8 mouse cellular contexts compared by ENCODE assay signal in the genomic region with DNA sequence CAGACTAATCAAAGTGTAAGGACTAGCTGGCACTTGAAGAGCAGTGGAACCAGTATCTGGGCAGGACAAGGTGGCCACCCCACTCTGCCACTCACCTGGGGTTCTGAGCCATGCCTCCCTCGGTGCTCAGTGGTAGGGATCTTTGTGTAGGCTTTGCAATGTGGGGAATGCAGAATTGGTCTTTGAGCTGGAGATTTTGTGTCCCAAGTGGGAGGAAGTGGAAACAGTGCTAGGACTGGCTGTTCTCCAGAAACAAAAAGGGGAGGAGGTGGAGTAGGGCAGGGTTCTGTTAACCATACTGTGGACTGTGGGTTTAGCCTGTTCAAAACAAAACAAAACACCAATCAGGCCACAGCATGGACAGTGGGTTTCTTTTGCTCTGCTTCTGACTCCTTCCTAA. TPM values are rescaled to one million over a fixed set of nuclear protein-coding genes. Genes with fewer than 3 reads are reported as not detected.
A peak's percentile ranks its signal among the peaks of the same experiment; 100 is the strongest.
DNase-seq lines count a peak whose midpoint lies in the region; ATAC-seq and TF ChIP-seq lines count a peak whose summit lies in the region.

A gene (minus strand): TSS at position 226 of the 400 bp plus-strand sequence.

- peak within 1 kb of the TSS; percentile 73 for H3K27ac ChIP-seq in heart, embryonic 13.5 days (replicated peaks)
- 0 out of 2 replicates have a peak within 1 kb of the TSS, but pooled peaks have one; percentile 10 for H3K27ac ChIP-seq in limb, embryonic 14.5 days (replicated peaks; ENCODE audit: low read depth, low read length)
- H3K27ac ChIP-seq in midbrain, embryonic 15.5 days, result no peak within 1 kb of the TSS
- no peak within 1 kb of the TSS for H3K27ac ChIP-seq in hindbrain, embryonic 11.5 days (ENCODE audit: low read depth, low read length)

- ATAC-seq in heart, embryonic 13.5 days (ENCODE audit: extremely low read depth, insufficient number of reproducible peaks, low FRiP score, low TSS enrichment), result no peak
- ATAC-seq in limb, embryonic 14.5 days (ENCODE audit: low FRiP score, low read depth), result 0 out of 2 replicates have a peak, but pooled peaks have one; percentile 37
- ATAC-seq in monocyte, adult 5-6 weeks (replicated peaks; ENCODE audit: insufficient number of reproducible peaks, low FRiP score, low TSS enrichment, poor library complexity, severe bottlenecking), result no peak
- ATAC-seq in midbrain, embryonic 15.5 days (replicated peaks), result no peak
- no peak for ATAC-seq in hindbrain, embryonic 11.5 days (ENCODE audit: low FRiP score)

- no peaks in the 10 kb centered on the region for H3K27me3 ChIP-seq in heart, embryonic 13.5 days (replicated peaks)
- no peaks in the 10 kb centered on the region for H3K27me3 ChIP-seq in limb, embryonic 14.5 days (ENCODE audit: control insufficient read depth, insufficient read depth, low read length)
- H3K27me3 ChIP-seq in midbrain, embryonic 15.5 days (replicated peaks), result no peaks in the 10 kb centered on the region
- no peaks in the 10 kb centered on the region for H3K27me3 ChIP-seq in hindbrain, embryonic 11.5 days (ENCODE audit: control insufficient read depth, insufficient read depth, low read length)

- peaks cover 21% of the 10 kb centered on the region for H3K4me1 ChIP-seq in heart, embryonic 13.5 days
- H3K4me1 ChIP-seq in limb, embryonic 14.5 days (ENCODE audit: control insufficient read depth, insufficient read depth, low read length), result no peaks in the 10 kb centered on the region
- H3K4me1 ChIP-seq in midbrain, embryonic 15.5 days, result no peaks in the 10 kb centered on the region
- H3K4me1 ChIP-seq in hindbrain, embryonic 11.5 days (replicated peaks; ENCODE audit: control insufficient read depth, insufficient read depth, low read length), result no peaks in the 10 kb centered on the region

- H3K4me2 ChIP-seq in heart, embryonic 13.5 days, result peak within 1 kb of the TSS; percentile 41
- no peak within 1 kb of the TSS for H3K4me2 ChIP-seq in limb, embryonic 14.5 days (replicated peaks; ENCODE audit: low read depth, low read length, severe bottlenecking)
- no peak within 1 kb of the TSS for H3K4me2 ChIP-seq in midbrain, embryonic 15.5 days
- H3K4me2 ChIP-seq in hindbrain, embryonic 11.5 days (replicated peaks; ENCODE audit: low read depth, low read length), result no peak within 1 kb of the TSS

- H3K9me3 ChIP-seq in heart, embryonic 13.5 days, result no peaks in the 10 kb centered on the region
- H3K9me3 ChIP-seq in limb, embryonic 14.5 days (ENCODE audit: control insufficient read depth, low read length), result no peaks in the 10 kb centered on the region
- no peaks in the 10 kb centered on the region for H3K9me3 ChIP-seq in midbrain, embryonic 15.5 days
- no peaks in the 10 kb centered on the region for H3K9me3 ChIP-seq in hindbrain, embryonic 11.5 days (ENCODE audit: control insufficient read depth, low read length)

- H3K4me3 ChIP-seq in heart, embryonic 13.5 days, result peak within 1 kb of the TSS; percentile 11; the same call in 1 of the 2 replicates
- H3K4me3 ChIP-seq in limb, embryonic 14.5 days (replicated peaks; ENCODE audit: low read length), result no peak within 1 kb of the TSS
- no peak within 1 kb of the TSS for H3K4me3 ChIP-seq in midbrain, embryonic 15.5 days
- H3K4me3 ChIP-seq in hindbrain, embryonic 11.5 days (ENCODE audit: low read depth, low read length), result no peak within 1 kb of the TSS

- 0 out of 2 replicates have a peak within 1 kb of the TSS, but pooled peaks have one; percentile 24 for H3K9ac ChIP-seq in heart, embryonic 13.5 days
- H3K9ac ChIP-seq in limb, embryonic 14.5 days (ENCODE audit: low read depth, low read length, severe bottlenecking), result no peak within 1 kb of the TSS
- H3K9ac ChIP-seq in midbrain, embryonic 15.5 days, result no peak within 1 kb of the TSS
- H3K9ac ChIP-seq in hindbrain, embryonic 11.5 days (ENCODE audit: low read depth, low read length), result no peak within 1 kb of the TSS

- 38% methylated on average over 1 of the region's 1 CpGs for WGBS in heart, embryonic 13.5 days
- 58% methylated on average over 1 of the region's 1 CpGs for WGBS in limb, embryonic 14.5 days
- 95% methylated on average over 1 of the region's 1 CpGs for WGBS in midbrain, embryonic 15.5 days
- WGBS in hindbrain, embryonic 11.5 days, result 92% methylated on average over 1 of the region's 1 CpGs

- TF ChIP-seq POLR2A in limb, embryonic 14.5 days (IDR thresholded peaks at IDR 0.05; ENCODE audit: borderline replicate concordance, extremely low read depth, insufficient read depth, insufficient read length), result no peak

- no peak for DNase-seq in frontal cortex, adult 2 months (ENCODE audit: extremely low spot score in 1 of 2, low spot score in 1 of 2)
- no peak for DNase-seq in frontal cortex, postnatal 10 days (ENCODE audit: low spot score in 2 of 2)
- DNase-seq in adrenal gland, adult 2 months, result peak; percentile 51
- DNase-seq in limb, embryonic 14.5 days (ENCODE audit: low spot score), result peak; percentile 20
- DNase-seq in hindbrain, embryonic 11.5 days (ENCODE audit: low spot score), result no peak

- peaks cover 45% of the 10 kb centered on the region for H3K36me3 ChIP-seq in heart, embryonic 13.5 days
- H3K36me3 ChIP-seq in limb, embryonic 14.5 days (ENCODE audit: control insufficient read depth, insufficient read depth, low read length), result peaks cover 17% of the 10 kb centered on the region
- peaks cover 6% of the 10 kb centered on the region; the same call in 1 of the 2 replicates for H3K36me3 ChIP-seq in midbrain, embryonic 15.5 days (replicated peaks)
- no peaks in the 10 kb centered on the region for H3K36me3 ChIP-seq in hindbrain, embryonic 11.5 days (ENCODE audit: control insufficient read depth, insufficient read depth, low read length)

RNA-seq across cellular contexts. Expression of the gene that starts here (rescaled TPM):
- 10.7 and 11.1 TPM in 2 replicates for polyA plus RNA-seq in frontal cortex, adult 2 months (2012; rRNA removed)
- 10 to 100 TPM; 48.1 to 52.7 TPM for total RNA-seq in adrenal gland, adult 2 months (2021)
- 29.3 and 34.3 TPM in 2 replicates for polyA plus RNA-seq in adrenal gland, adult 2 months (2012; rRNA removed)
- polyA plus RNA-seq in heart, embryonic 13.5 days (2015; fragmentation: Nextera tagmentation; extraction: Ambion mirVana), result 5.8 and 6.2 TPM in 2 replicates
- polyA plus RNA-seq in limb, embryonic 14.5 days (2012; rRNA removed), result 6.9 and 7.0 TPM in 2 replicates
- 10.3 TPM in 2 replicates for polyA plus RNA-seq in limb, embryonic 14.5 days (2014; fragmentation: Nextera tagmentation; extraction: Ambion mirVana)
- 1.2 to 4.9 TPM in 2 of 3 replicates, not detected in the other for total RNA-seq in monocyte, adult 5-6 weeks (2017)
- 8.3 and 8.9 TPM in 2 replicates for polyA plus RNA-seq in midbrain, embryonic 15.5 days (2015; fragmentation: Nextera tagmentation; extraction: Ambion mirVana)
- polyA plus RNA-seq in hindbrain, embryonic 11.5 days (2014; fragmentation: Nextera tagmentation; extraction: Ambion mirVana), result 0.25 and 0.52 TPM in 2 replicates

Comparison
In these comparisons a context has a peak if more than half of its experiments do, and no peak if none do; other contexts are left out.
1. DNase-seq: peak in adrenal gland, adult 2 months (single experiment) and limb, embryonic 14.5 days (single experiment); none in frontal cortex, adult 2 months (0 of 2), frontal cortex, postnatal 10 days (0 of 2) and hindbrain, embryonic 11.5 days (single experiment).
2. H3K27ac ChIP-seq: peak in heart, embryonic 13.5 days (single experiment) and limb, embryonic 14.5 days (single experiment); none in midbrain, embryonic 15.5 days (single experiment) and hindbrain, embryonic 11.5 days (single experiment).